Mouse (Mus musculus): ENCODE measurements around the gene Bhlha15. TPM values are rescaled to one million over a fixed set of nuclear protein-coding genes. Genes with fewer than 3 reads are reported as not detected.

The Bhlha15 gene
- polyA plus RNA-seq, 1 experiment from 2014 or later, result 0.03 TPM

DNA sequence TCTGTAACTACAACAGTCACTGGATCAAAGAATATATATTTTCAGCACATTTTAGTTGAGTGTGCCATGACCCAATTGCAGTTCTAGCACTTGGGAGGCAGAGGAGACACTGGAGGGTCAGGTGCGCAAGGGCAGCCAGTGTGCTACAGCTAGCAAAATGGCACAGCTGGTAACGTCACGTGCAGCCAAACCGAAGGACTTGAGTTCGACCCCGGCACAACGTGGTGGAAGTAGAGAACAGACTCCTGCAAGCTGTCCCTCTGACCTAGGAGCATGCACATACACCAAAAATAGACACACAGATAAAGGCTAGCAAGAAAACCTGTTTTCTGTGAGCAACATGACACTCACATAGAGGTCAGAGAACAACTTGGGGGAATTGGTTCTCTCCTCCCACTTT lies 759 bp upstream of the Bhlha15 start:
- POLR2A ChIA-PET, result no interaction called here
- in situ Hi-C loops (cut with MboI; ENCODE audit: low pct_unique_long_range_greater_than_20kb), result no loop called here
- no peak for TF ChIP-seq CTCF (IDR thresholded peaks at IDR 0.05)
- CTCF ChIA-PET, result no interaction called here
- ATAC-seq, result no peak
- no peak for DNase-seq (ENCODE audit: low read depth, low spot score)
- no peaks in the 10 kb centered on the region for H3K27me3 ChIP-seq

DNA sequence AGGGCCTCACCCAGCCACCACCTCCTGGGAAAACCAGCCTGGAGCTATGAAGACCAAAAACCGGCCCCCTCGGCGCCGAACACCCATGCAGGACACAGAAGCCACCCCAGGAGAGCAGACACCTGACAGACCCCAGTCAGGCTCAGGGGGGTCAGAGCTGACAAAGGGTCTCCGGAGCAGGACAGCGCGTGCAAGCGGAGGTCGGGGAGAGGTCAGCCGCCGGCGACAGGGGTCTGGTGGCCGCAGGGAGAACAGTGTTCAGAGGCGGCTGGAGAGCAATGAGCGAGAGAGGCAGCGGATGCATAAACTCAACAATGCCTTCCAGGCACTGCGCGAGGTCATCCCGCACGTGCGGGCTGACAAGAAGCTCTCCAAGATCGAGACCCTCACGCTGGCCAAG lies 940 bp downstream of the Bhlha15 start:
- no peak for TF ChIP-seq CTCF (IDR thresholded peaks at IDR 0.05)
- POLR2A ChIA-PET, result interaction anchor here (0.5 kb wide), 1 partner anchor 83 kb away, joined by 3 read pairs; no protein-coding TSS in a partner anchor
- DNase-seq (ENCODE audit: low read depth, low spot score) (no peak), ATAC-seq (no peak)
- in situ Hi-C loops (cut with MboI; ENCODE audit: low pct_unique_long_range_greater_than_20kb), result no loop called here
- CTCF ChIA-PET, result interaction anchor here (0.8 to 1.4 kb wide), 2 partner anchors 8 to 17 kb away, joined by 3 to 4 read pairs; no protein-coding TSS in a partner anchor
- H3K27me3 ChIP-seq, result no peaks in the 10 kb centered on the region

DNA sequence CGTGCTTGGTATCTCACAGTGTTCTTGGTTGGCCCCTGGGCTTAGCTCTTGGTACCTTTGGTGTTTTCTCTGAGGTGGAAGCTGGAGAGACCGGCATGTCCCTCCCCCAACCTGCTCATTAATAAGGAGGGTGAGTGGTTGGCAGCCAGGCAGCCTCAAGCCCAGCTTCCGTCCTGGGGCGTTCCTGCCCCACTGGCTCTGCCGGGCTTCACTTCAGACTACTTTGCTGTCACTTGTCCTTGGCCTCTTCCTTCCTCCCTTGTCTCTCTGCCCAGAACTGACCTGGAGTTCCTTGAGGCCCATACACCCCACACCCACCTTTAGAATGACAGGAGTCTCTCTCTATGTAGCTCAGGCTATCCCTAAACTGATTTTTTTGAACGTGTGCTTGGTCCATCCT lies 2.6 kb downstream of the Bhlha15 start:
- no peaks in the 10 kb centered on the region for H3K27me3 ChIP-seq
- ChIA-PET CTCF (no interaction called here), POLR2A (interaction anchor here (1.4 kb wide), 1 partner anchor 23 kb away, joined by 3 read pairs; no protein-coding TSS in a partner anchor)
- in situ Hi-C loops (cut with MboI; ENCODE audit: low pct_unique_long_range_greater_than_20kb), result no loop called here
- no peak for TF ChIP-seq CTCF (IDR thresholded peaks at IDR 0.05)
- no peak for ATAC-seq
- DNase-seq (ENCODE audit: low read depth, low spot score), result no peak

DNA sequence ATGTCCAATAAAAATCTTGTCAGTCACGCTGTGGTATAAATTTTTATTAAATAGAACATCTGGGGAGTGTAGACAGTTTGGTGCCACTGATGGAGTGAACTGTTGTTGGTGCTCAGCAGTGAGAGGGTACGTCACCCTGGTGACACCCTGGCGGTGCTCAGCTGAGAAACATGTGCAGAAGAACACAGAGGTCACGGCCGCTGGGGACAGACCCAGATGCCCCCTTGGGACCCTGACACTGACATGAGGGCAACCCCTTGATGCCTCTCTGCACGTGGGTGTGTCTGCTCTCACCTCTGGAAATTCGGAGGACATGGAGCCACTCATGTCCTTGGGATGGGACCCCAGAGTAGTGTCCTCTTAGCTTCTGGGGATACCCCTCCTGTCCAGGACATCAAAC lies 4.3 kb downstream of the Bhlha15 start:
- POLR2A ChIA-PET, result no interaction called here

DNA sequence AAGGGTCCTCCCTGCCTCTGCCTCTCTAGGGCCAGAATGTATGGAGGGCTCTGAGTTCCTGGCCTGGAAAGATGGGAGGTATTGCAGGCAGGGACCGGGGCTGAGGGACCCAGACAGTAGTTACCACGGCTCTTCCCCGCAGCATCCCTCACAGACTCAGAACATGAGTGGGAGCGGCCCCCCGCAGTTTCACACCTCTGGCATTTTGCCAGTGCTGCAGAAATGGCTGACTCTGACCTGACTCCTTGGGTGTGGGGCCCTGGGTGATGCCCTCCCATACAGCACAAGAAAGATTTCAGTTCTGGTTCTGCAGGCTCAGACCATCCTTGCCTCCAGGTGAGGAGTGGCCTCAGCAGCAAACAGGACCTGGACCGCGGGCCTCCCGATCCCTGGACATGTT lies 5.5 kb downstream of the Bhlha15 start:
- in situ Hi-C loops (cut with MboI; ENCODE audit: low pct_unique_long_range_greater_than_20kb), result no loop called here
- DNase-seq (ENCODE audit: low read depth, low spot score) (no peak), ATAC-seq (no peak)
- POLR2A ChIA-PET, result no interaction called here
- TF ChIP-seq CTCF (IDR thresholded peaks at IDR 0.05), result no peak
- no peaks in the 10 kb centered on the region for H3K27me3 ChIP-seq
- CTCF ChIA-PET, result no interaction called here

More for the DNA sequence above, 4.3 kb downstream of the Bhlha15 start:
- CTCF ChIA-PET, result no interaction called here
- no peaks in the 10 kb centered on the region for H3K27me3 ChIP-seq
- in situ Hi-C loops (cut with MboI; ENCODE audit: low pct_unique_long_range_greater_than_20kb), result no loop called here
- DNase-seq (ENCODE audit: low read depth, low spot score) (no peak), ATAC-seq (no peak)
- no peak for TF ChIP-seq CTCF (IDR thresholded peaks at IDR 0.05)

DNA sequence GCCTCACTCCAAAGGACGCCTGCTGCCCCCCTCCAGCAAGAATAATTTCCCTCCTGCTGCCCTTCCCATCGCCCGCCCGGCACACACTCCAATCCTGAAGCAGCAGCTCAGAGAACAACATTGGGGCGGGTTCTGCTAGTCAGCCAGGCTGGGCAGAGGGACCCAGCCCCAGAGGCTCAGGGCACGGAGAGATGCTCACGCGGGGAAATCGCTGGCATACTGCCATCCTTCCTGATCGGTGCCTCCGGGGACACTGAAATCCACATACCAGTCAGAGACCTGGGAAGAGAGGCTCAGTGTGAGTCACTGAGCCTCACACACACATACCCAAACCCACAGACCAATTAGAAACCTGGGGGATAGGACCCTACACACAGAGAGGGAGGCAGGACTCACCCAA lies 10.5 kb downstream of the Bhlha15 start:
- POLR2A ChIA-PET, result no interaction called here
- no peaks in the 10 kb centered on the region for H3K27me3 ChIP-seq
- DNase-seq (ENCODE audit: low read depth, low spot score) (no peak), ATAC-seq (no peak)
- TF ChIP-seq CTCF (IDR thresholded peaks at IDR 0.05), result no peak
- in situ Hi-C loops (cut with MboI; ENCODE audit: low pct_unique_long_range_greater_than_20kb), result no loop called here
- CTCF ChIA-PET, result no interaction called here

DNA sequence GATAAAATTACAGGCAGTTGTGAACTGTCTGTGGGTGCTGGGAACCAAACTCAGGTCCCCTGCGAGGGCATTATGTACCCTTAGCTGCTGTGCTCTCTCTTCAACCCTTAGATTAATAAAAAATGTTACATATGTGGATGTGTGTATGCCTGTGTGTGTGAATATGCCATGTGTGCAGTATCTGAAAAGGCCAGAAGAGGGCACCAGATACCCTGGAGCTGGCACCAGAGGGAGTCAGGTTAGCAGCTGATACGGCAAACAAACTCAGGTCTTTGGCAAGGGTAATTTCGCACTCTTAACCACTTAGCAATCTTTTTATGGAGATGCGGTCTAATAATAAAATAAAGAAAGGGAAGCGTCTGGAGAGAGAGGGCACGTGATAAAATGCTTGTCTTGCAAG lies 12.3 kb downstream of the Bhlha15 start:
- H3K27me3 ChIP-seq, result no peaks in the 10 kb centered on the region
- no peak for TF ChIP-seq CTCF (IDR thresholded peaks at IDR 0.05)
- CTCF ChIA-PET, result no interaction called here
- DNase-seq (ENCODE audit: low read depth, low spot score) (no peak), ATAC-seq (no peak)
- in situ Hi-C loops (cut with MboI; ENCODE audit: low pct_unique_long_range_greater_than_20kb), result no loop called here
- POLR2A ChIA-PET, result no interaction called here

DNA sequence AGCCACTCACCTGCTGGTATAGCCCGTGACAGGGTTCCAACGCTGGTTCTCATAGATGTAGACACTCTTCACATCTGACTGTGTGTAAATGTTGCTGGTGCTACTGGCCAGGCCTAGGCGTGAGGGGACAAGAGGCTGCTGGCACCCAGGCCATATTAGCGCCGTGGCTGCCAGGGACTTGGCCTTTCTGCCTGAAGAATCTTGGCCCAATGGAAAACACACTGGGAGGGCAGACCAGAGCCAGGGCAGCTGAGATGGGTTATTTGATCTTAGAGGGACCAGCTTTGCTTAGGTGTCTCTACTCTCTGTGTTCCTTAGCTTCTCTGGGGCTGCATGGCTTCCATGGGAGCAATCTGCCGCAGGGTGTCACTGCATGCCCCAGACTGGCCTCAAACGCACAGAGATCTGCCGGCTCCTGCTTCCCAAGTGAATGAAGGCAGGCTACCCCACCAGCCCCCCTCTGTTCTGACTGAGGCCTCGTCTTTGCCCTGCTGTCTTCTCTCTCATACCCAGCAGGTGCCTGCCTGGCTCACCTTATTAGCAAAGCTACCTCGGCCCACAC lies 13.4 kb downstream of the Bhlha15 start:
- no peak for TF ChIP-seq CTCF (IDR thresholded peaks at IDR 0.05)
- no peak for ATAC-seq
- no peak for DNase-seq (ENCODE audit: low read depth, low spot score)
- POLR2A ChIA-PET, result no interaction called here
- in situ Hi-C loops (cut with MboI; ENCODE audit: low pct_unique_long_range_greater_than_20kb), result no loop called here
- no peaks in the 10 kb centered on the region for H3K27me3 ChIP-seq
- CTCF ChIA-PET, result no interaction called here

DNA sequence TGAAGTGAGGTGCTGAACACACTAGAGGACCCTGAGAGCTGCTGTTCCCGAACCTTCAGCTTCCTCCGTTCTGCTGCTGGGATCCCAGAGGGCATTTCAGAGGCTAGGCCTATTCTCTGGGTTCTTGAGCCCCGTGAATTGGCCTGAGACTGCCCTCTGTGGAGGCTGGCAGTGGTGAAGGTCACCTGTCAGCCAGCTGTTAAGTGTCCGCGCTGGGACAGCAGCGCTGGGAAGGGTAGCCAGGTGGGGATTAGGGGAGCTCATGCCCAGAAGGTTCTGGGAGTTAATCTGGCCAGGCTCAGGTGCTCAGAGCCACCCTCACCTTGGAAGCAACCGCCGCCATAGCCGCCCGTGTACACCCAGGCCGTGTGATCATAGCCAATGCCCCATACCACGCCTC lies 14.2 kb downstream of the Bhlha15 start:
- ChIA-PET POLR2A (interaction anchor here (1.5 kb wide), 1 partner anchor 18 kb away, joined by 3 read pairs; no protein-coding TSS in a partner anchor), CTCF (no interaction called here)
- no peak for TF ChIP-seq CTCF (IDR thresholded peaks at IDR 0.05)
- ATAC-seq (no peak), DNase-seq (ENCODE audit: low read depth, low spot score) (no peak)
- in situ Hi-C loops (cut with MboI; ENCODE audit: low pct_unique_long_range_greater_than_20kb), result no loop called here
- H3K27me3 ChIP-seq, result no peaks in the 10 kb centered on the region

DNA sequence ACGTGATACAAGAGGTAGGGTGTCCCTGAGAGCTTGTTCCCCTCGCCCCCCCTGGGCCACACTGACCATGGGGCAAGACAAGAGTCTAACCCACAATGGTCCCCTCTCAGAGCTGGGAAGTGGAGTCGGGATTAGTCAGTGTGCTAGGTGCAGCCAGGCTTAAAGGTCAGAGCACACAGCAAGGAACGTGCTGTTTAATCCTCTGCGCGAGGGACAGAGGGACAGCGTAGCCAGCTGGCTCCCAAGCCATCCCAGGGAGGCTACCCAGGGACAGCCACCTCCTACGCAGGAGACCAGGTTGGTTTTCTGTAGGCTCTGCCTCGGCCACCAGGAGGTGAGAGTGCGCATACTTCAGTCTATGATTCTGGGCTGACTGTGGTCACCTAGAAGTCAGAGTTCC lies 14.8 kb downstream of the Bhlha15 start:
- H3K27me3 ChIP-seq, result no peaks in the 10 kb centered on the region
- DNase-seq (ENCODE audit: low read depth, low spot score) (no peak), ATAC-seq (no peak)
- TF ChIP-seq CTCF (IDR thresholded peaks at IDR 0.05), result no peak
- CTCF ChIA-PET, result no interaction called here
- in situ Hi-C loops (cut with MboI; ENCODE audit: low pct_unique_long_range_greater_than_20kb), result no loop called here
- POLR2A ChIA-PET, result interaction anchor here (1.5 kb wide), 1 partner anchor 17 kb away, joined by 3 read pairs; no protein-coding TSS in a partner anchor

DNA sequence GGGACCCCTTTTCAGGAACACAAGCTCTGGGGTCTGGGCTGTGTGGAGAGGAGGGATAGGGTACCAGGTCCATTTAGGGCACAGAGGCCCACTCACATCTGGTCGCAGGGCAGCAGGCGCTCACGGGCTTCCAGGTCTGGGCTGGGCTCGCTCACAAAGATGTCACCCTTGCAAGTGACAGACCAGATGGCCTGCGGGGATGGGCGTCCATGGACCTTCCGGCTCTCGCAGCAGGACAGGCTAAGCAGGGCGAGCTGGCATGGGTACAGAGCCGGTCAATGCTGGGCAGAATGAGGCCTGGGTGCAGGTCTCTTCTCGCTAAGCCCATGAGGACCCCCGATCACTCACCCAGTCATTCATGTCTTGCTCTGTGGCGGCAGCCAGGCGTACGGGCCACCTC lies 16.0 kb downstream of the Bhlha15 start:
- ATAC-seq (no peak), DNase-seq (ENCODE audit: low read depth, low spot score) (no peak)
- TF ChIP-seq CTCF (IDR thresholded peaks at IDR 0.05), result no peak
- H3K27me3 ChIP-seq, result no peaks in the 10 kb centered on the region
- in situ Hi-C loops (cut with MboI; ENCODE audit: low pct_unique_long_range_greater_than_20kb), result no loop called here
- CTCF ChIA-PET, result interaction anchor here (1.1 to 2.8 kb wide), 3 partner anchors 12 to 165 kb away, joined by 3 to 20 read pairs (median 3); no protein-coding TSS in a partner anchor
- POLR2A ChIA-PET, result interaction anchor here (1.5 kb wide), 1 partner anchor 16 kb away, joined by 3 read pairs; no protein-coding TSS in a partner anchor

DNA sequence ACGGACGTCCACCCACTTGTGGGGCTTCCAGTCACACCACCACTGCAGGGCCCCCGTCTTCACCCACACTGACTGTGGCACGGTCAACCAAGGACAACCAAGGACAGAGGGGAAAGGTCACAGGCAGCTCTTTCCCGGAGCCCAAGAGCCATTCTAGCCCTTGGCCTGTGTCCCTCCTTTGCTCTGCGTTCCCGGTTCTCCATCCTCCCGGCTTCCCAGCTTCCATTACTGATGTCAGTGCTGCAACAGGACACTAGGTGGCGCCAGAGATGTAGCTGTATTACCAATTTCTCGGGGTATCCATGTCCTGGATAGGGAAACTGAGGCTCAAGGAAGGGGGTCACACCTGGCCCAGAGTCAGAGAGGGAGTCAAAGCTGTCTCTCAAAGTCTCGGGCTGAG lies 17.4 kb downstream of the Bhlha15 start:
- no peaks in the 10 kb centered on the region for H3K27me3 ChIP-seq
- in situ Hi-C loops (cut with MboI; ENCODE audit: low pct_unique_long_range_greater_than_20kb), result no loop called here
- ATAC-seq (peak; percentile 24), DNase-seq (ENCODE audit: low read depth, low spot score) (no peak)
- no peak for TF ChIP-seq CTCF (IDR thresholded peaks at IDR 0.05)
- POLR2A ChIA-PET, result no interaction called here
- CTCF ChIA-PET, result interaction anchor here (0.7 to 2.8 kb wide), 19 partner anchors 11 to 536 kb away, joined by 3 to 20 read pairs (median 4); no protein-coding TSS in a partner anchor

Measured in Patski (cell line).